Mouse (Mus musculus): ENCODE results near the gene Tst.

DNA sequence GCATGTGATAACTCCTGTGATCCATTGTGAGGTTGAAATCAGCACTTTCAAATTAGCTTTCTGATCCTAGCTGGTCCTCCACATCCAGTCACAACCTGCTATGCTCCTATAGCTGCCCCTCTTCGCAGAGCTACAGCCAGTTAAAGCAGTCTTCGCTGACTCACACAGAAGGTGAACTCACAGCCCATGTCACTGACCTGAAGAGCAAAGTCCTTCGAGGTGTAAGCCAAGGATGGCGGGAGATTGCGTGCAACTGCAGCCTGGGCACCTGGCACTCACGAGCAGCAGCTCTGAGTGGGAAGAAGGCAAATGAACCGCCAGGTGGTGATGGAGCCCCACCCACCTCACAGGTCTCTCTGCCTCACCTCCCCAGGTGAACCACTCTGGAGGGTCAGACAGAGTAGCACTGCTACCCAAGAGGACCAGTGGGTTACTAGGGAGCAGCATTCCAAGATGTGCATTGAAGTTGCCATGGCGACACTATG lies 10.2 kb downstream of the Tst start, which contains the start of gene Tex33:
- TF ChIP-seq REST (IDR thresholded peaks at IDR 0.05; ENCODE audit: insufficient read depth, insufficient read length) = no peak
- no peak for TF ChIP-seq POLR2A (IDR thresholded peaks at IDR 0.05; ENCODE audit: insufficient read length, low read depth)
- no peak for TF ChIP-seq USF1 (IDR thresholded peaks at IDR 0.05; ENCODE audit: low read depth)
